Mouse (Mus musculus) intestine, postnatal 0 days (tissue): ENCODE data around the gene Rtl8b. TPM values are rescaled to one million over a fixed set of nuclear protein-coding genes. Genes with fewer than 3 reads are reported as not detected.

ENCODE experiments used
- ATAC-seq: fragments of 200-750 bp; cut with Nextera tagmentation; 2 replicates; pipeline ENCODE4 v1.8.0; 2017; ENCODE audit warnings: mild to moderate bottlenecking, moderate TSS enrichment, moderate library complexity
- H3K27ac ChIP-seq: fragments of 300-500 bp; sonication (generic); 2 replicates; pipeline ENCODE4 v1.5.1; 2014; ENCODE audit warnings: mild to moderate bottlenecking, low read depth, low read length, moderate library complexity
- H3K27me3 ChIP-seq: fragments of 300-500 bp; sonication (generic); replicated peaks from 2 replicates; pipeline ENCODE4 v1.6.1; 2014; ENCODE audit warnings: low read length, mixed read lengths; ENCODE audit not compliant: control insufficient read depth, insufficient read depth
- H3K36me3 ChIP-seq: fragments of 300-500 bp; sonication (generic); 2 replicates; pipeline ENCODE4 v1.6.1; 2014; ENCODE audit warnings: mild to moderate bottlenecking, moderate library complexity; ENCODE audit not compliant: control insufficient read depth, insufficient read depth
- H3K4me1 ChIP-seq: fragments of 300-500 bp; sonication (generic); replicated peaks from 2 replicates; pipeline ENCODE4 v1.6.1; 2014; ENCODE audit warnings: antibody characterized with exemption, low read length, mixed read lengths; ENCODE audit not compliant: control insufficient read depth, insufficient read depth
- H3K4me2 ChIP-seq: fragments of 300-500 bp; sonication (generic); replicated peaks from 2 replicates; pipeline ENCODE4 v1.6.1; 2014; ENCODE audit warnings: low read depth, mild to moderate bottlenecking, moderate library complexity
- H3K4me3 ChIP-seq: fragments of 300-500 bp; sonication (generic); 2 replicates; pipeline ENCODE4 v1.5.1; 2014; ENCODE audit warnings: low read depth, low read length
- H3K9ac ChIP-seq: fragments of 300-500 bp; sonication (generic); 2 replicates; pipeline ENCODE4 v1.6.1; 2014; ENCODE audit warnings: mild to moderate bottlenecking, low read depth, low read length
- H3K9me3 ChIP-seq: fragments of 300-500 bp; sonication (generic); 2 replicates; pipeline ENCODE4 v1.6.1; 2016; ENCODE audit warnings: mixed run types; ENCODE audit not compliant: control insufficient read depth
- CTCF ChIP-seq: sonication (generic); IDR thresholded peaks from 2 replicates; pipeline ENCODE4 v1.5.1; 2016; ENCODE audit warnings: low read depth, mild to moderate bottlenecking, control low read depth, antibody characterized with exemption, moderate library complexity
- WGBS: fragments of 180-500 bp; shearing (Covaris S2); extraction: QIAGEN DNeasy Blood & Tissue Kit; methylation state at CpG from one replicate; pipeline ENCODE4 v1.1.7; 2014; 5-methylcytosine and 5-hydroxymethylcytosine counted together
- polyA plus RNA-seq: library from polyadenylated mRNA; unstranded; fragments of >200 nt; fragmentation: Nextera tagmentation; extraction: Ambion mirVana; gene quantifications from 2 replicates; pipeline ENCODE4 v1.2.1, GENCODE M21; 2015

Gene Rtl8b
- 38.4 and 39.1 TPM in 2 replicates for polyA plus RNA-seq

DNA sequence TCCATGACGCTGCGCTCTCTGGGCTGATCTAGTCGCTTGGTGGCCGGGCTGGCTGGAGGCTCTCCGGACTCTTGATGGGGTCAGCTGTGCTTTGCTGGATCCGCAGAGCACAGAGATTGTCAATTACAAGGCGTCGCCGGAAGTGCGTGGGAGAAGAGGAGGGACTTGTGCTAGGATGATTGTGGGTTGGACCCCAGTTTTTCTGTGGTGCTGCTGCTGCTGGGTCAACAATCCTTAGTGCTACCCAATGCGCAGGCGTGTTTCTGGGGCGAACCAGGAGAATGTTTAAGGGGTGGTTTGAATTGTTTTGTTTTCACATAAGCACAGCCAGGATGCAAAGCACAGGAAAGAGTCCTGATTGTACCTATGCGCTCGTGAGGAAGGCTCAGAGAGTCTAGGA is at the start of gene Rtl8b:
Gene Rtl8b, minus strand, starts transcription at position 115 of the 400 bp plus-strand sequence.
- Histone ChIP-seq H3K9me3 (no peaks in the 10 kb centered on the region), H3K4me3 (peak within 1 kb of the TSS; percentile 23; the same call in 1 of the 2 replicates), H3K9ac (no peak within 1 kb of the TSS), H3K4me2 (peak within 1 kb of the TSS; percentile 45; the same call in 1 of the 2 replicates), H3K36me3 (no peaks in the 10 kb centered on the region), H3K27me3 (no peaks in the 10 kb centered on the region), H3K27ac (no peak within 1 kb of the TSS), H3K4me1 (no peaks in the 10 kb centered on the region)
- TF ChIP-seq CTCF = no peak
- peak; percentile 77 for ATAC-seq
- 24% methylated on average over 13 of the region's 15 CpGs for WGBS

- no peaks in the 10 kb centered on the region for H3K36me3 ChIP-seq
- H3K27ac ChIP-seq = no peak overlapping the region
- no peaks in the 10 kb centered on the region for H3K27me3 ChIP-seq
- ATAC-seq = peak; percentile 76
- no peaks in the 10 kb centered on the region for H3K9me3 ChIP-seq
- H3K4me2 ChIP-seq = peak overlapping the region; percentile 52
- no peak for TF ChIP-seq CTCF
- no peaks in the 10 kb centered on the region for H3K4me1 ChIP-seq
- 23% methylated on average over 47 of the region's 49 CpGs for WGBS
- H3K4me3 ChIP-seq = no peak overlapping the region
- H3K9ac ChIP-seq = no peak overlapping the region
Measured at GRCm38 (mm10) chrX:53716323-53717182, 46.3 kb upstream of the Rtl8b start.

GRCm38 (mm10) chrX:53715942-53716322 is 45.7 kb upstream of the Rtl8b start:
- no peaks in the 10 kb centered on the region for H3K36me3 ChIP-seq
- no peak overlapping the region for H3K27ac ChIP-seq
- no peak for TF ChIP-seq CTCF
- WGBS = 63% methylated on average over 2 of the region's 2 CpGs
- H3K4me3 ChIP-seq = no peak overlapping the region
- H3K27me3 ChIP-seq = no peaks in the 10 kb centered on the region
- no peak for ATAC-seq
- peak overlapping the region; percentile 52 for H3K4me2 ChIP-seq
- H3K9ac ChIP-seq = no peak overlapping the region
- no peaks in the 10 kb centered on the region for H3K4me1 ChIP-seq
- H3K9me3 ChIP-seq = no peaks in the 10 kb centered on the region

- H3K27ac ChIP-seq = no peak overlapping the region
- H3K4me2 ChIP-seq = no peak overlapping the region
- no peak for TF ChIP-seq CTCF
- no peaks in the 10 kb centered on the region for H3K36me3 ChIP-seq
- no peaks in the 10 kb centered on the region for H3K27me3 ChIP-seq
- 70% methylated on average over 3 of the region's 3 CpGs for WGBS
- no peaks in the 10 kb centered on the region for H3K4me1 ChIP-seq
- H3K4me3 ChIP-seq = no peak overlapping the region
- no peak overlapping the region for H3K9ac ChIP-seq
- peak; percentile 79 for ATAC-seq
- H3K9me3 ChIP-seq = no peaks in the 10 kb centered on the region
Measured at GRCm38 (mm10) chrX:53702673-53703072, 32.5 kb upstream of the Rtl8b start.

DNA sequence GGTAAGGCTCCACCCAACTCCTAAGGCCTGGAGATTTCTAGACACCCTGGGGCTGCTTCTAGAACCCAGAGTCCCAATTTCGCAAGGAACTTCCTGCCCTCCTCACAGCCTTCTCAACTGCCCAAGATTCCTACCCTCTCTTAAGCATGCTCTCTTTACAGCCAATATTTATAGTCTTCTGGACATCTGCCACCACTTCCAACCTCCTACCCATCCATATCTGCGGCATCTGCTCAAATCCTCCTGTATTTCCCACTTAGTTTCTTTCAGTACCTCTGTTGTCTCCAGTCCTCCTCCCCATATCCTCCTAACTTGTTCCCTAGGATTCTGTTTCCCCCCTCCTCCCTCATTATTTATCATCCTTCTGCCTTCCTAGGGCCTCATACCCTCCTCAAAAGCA is 29.0 kb upstream of the Rtl8b start:
- Histone ChIP-seq H3K4me3 (no peak overlapping the region), H3K9me3 (no peaks in the 10 kb centered on the region), H3K9ac (no peak overlapping the region), H3K4me1 (no peaks in the 10 kb centered on the region), H3K27ac (no peak overlapping the region), H3K4me2 (no peak overlapping the region), H3K36me3 (no peaks in the 10 kb centered on the region), H3K27me3 (no peaks in the 10 kb centered on the region)
- no peak for ATAC-seq
- WGBS = 79% methylated on average over 2 of the region's 2 CpGs
- TF ChIP-seq CTCF = no peak

- peak; percentile 29; the same call in 1 of the 2 replicates for TF ChIP-seq CTCF
- H3K9ac ChIP-seq = no peak overlapping the region
Measured at GRCm38 (mm10) chrX:53694008-53694777, 24.0 kb upstream of the Rtl8b start.

More at GRCm38 (mm10) chrX:53694008-53694777, 24.0 kb upstream of the Rtl8b start:
- Histone ChIP-seq H3K4me2 (no peak overlapping the region), H3K4me3 (no peak overlapping the region), H3K27ac (peak overlapping the region; percentile 50), H3K27me3 (no peaks in the 10 kb centered on the region), H3K36me3 (no peaks in the 10 kb centered on the region), H3K4me1 (no peaks in the 10 kb centered on the region), H3K9me3 (no peaks in the 10 kb centered on the region)
- ATAC-seq = peak; percentile 92
- WGBS = 57% methylated on average over 9 of the region's 9 CpGs
